Mouse (Mus musculus) bone marrow macrophage, adult 2 months (primary cell): ENCODE measurements around the gene Slc1a5.

ENCODE experiments used
- CTCF ChIP-seq: IDR thresholded peaks from 2 replicates; pipeline ENCODE4 v1.5.1; 2012; ENCODE audit warnings: low read depth, mild to moderate bottlenecking, low read length, moderate library complexity
- POLR2A ChIP-seq: IDR thresholded peaks from 2 replicates; pipeline ENCODE4 v1.6.1; 2012; ENCODE audit warnings: mild to moderate bottlenecking, low read depth, low read length, borderline replicate concordance

GRCm38 (mm10) chr7:16837916-16838803 lies 57.0 kb downstream of the Slc1a5 start:
- TF ChIP-seq POLR2A (no peak), CTCF (no peak)
